Mouse (Mus musculus) olfactory bulb, adult 2 months (tissue): ENCODE results near the gene Vac14.

ENCODE experiments used
- CTCF ChIP-seq: fragments of 200-500 bp; IDR thresholded peaks from 2 replicates; pipeline ENCODE4 v1.5.1; 2012; ENCODE audit warnings: low read depth, mild to moderate bottlenecking, low read length, moderate library complexity; ENCODE audit not compliant: insufficient read depth
- POLR2A ChIP-seq: fragments of 200-500 bp; IDR thresholded peaks from 2 replicates; pipeline ENCODE4 v1.6.1; 2012; ENCODE audit warnings: mild to moderate bottlenecking, low read depth, low read length, moderate library complexity; ENCODE audit not compliant: insufficient read depth

DNA sequence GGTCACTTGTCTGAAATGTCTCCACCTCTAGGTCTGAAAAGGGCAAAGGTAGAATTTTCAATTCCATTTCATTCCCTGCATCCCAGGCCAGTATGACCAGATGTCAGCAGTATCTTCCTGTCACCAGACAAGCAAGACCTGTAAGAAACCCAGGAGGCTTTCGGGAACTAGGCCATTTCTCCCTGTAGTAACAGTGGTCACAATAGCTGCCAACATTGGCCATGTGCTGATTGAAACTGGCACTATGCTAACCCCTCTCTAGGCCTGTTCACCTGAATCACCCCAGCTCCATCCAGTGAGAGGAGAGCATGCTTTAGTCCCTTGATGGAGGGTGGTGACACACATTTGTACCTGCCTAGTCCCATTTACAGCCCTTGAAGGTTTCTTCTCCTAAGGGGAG lies 56.2 kb downstream of the Vac14 start:
- TF ChIP-seq POLR2A (no peak), CTCF (no peak)
